Mouse (Mus musculus) B cell, adult (primary cell): ENCODE measurements around the gene Olfr724. TPM values are rescaled to one million over a fixed set of nuclear protein-coding genes. Genes with fewer than 3 reads are reported as not detected.

Experiments used
- total RNA-seq: library from RNA; stranded (reverse); gene quantifications from 4 replicates; pipeline ENCODE4 v1.2.4, GENCODE M21; 2023; ENCODE audit not compliant: inconsistent age

The Olfr724 gene
- not detected in 4 replicates for total RNA-seq

GRCm38 (mm10) chr14:49963174-49963573 is at the start of gene Olfr724:
Gene Olfr724, minus strand, starts transcription at chr14:49963274.

GRCm38 (mm10) chr14:49931687-49932086 is 31.4 kb downstream of the Olfr724 start, which contains the start of gene Olfr723:
Gene Olfr723, minus strand, starts transcription at chr14:49931787.

Other genes with a start within 250 kb of the Olfr724 start
- gene Armh4, start 179.9 kb downstream of the Olfr724 start, total RNA-seq: not detected in 4 replicates
- gene Olfr722, start 61.3 kb downstream of the Olfr724 start, total RNA-seq: not detected in 4 replicates
- not detected in 4 replicates for gene Olfr723, start 31.5 kb downstream of the Olfr724 start, total RNA-seq
- gene Olfr725, start 77.1 kb upstream of the Olfr724 start, total RNA-seq: not detected in 4 replicates
- not detected in 4 replicates for gene Olfr726, start 127.7 kb upstream of the Olfr724 start, total RNA-seq
- not detected in 4 replicates for gene Olfr727, start 159.9 kb upstream of the Olfr724 start, total RNA-seq
- gene Olfr728, start 179.4 kb upstream of the Olfr724 start, total RNA-seq: not detected in 4 replicates
- gene Olfr729, start 189.6 kb upstream of the Olfr724 start, total RNA-seq: not detected in 4 replicates
- not detected in 4 replicates for gene Olfr730, start 224.9 kb upstream of the Olfr724 start, total RNA-seq